ENCODE assay signal across 17 mouse cellular contexts in genomic region chr12:80838271-80838670, GRCm38 (mm10).
"Had no signal": no experiment of that assay in that cellular context is flagged by ENCODE, and none has a peak within 500 bp of the region (broad histone marks: within the 10 kb centered on the region; RNA-seq: fewer than 3 reads in every experiment).

No protein-coding gene starts in this region.

- ATAC-seq: inflammation-experienced regulatory T-cells, adult 6 months; midbrain, embryonic 15.5 days had no signal

- H3K27ac ChIP-seq: liver, embryonic 14.5 days; midbrain, embryonic 15.5 days; neural tube, embryonic 13.5 days had no signal

- H3K36me3 ChIP-seq: midbrain, embryonic 15.5 days; neural tube, embryonic 13.5 days had no signal

- DNase-seq: kidney, adult 2 months; kidney, postnatal 14 days; lung, adult 2 months; lung, postnatal 10 days; lung, postnatal 4 days; retina, postnatal 1 day; right cerebral cortex, postnatal 4 days; spleen, adult 18-20 months; thymus, adult 18-20 months; thymus, postnatal 14 days had no signal

- H3K9me3 ChIP-seq: megakaryocyte, embryonic 14.5 days; midbrain, embryonic 15.5 days; neural tube, embryonic 13.5 days had no signal

- H3K9ac ChIP-seq: liver, embryonic 14.5 days; midbrain, embryonic 15.5 days; neural tube, embryonic 13.5 days had no signal

- H3K4me1 ChIP-seq: midbrain, embryonic 15.5 days had no signal

- H3K27me3 ChIP-seq: megakaryocyte, embryonic 14.5 days; midbrain, embryonic 15.5 days; neural tube, embryonic 13.5 days had no signal

- H3K4me3 ChIP-seq: layer of hippocampus, adult 2 months; megakaryocyte, embryonic 14.5 days; midbrain, embryonic 15.5 days; neural tube, embryonic 13.5 days had no signal

- H3K4me2 ChIP-seq: midbrain, embryonic 11.5 days; midbrain, embryonic 15.5 days; neural tube, embryonic 13.5 days had no signal
